In genomic region chr11:75652942-75653684, GRCm38 (mm10) we compare ENCODE assay signal across 8 mouse cellular contexts. TPM values are rescaled to one million over a fixed set of nuclear protein-coding genes. Genes with fewer than 3 reads are reported as not detected.
DNase-seq lines count a peak whose midpoint lies in the region; ATAC-seq and TF ChIP-seq lines count a peak whose summit lies in the region.

No protein-coding gene starts in this region.

- peak; percentile 26 for DNase-seq in retina, postnatal 1 day
- no peak for DNase-seq in retina, embryonic 14.5 days (ENCODE audit: low spot score)
- no peak for DNase-seq in liver, embryonic 14.5 days (ENCODE audit: low read depth in 3 of 3, low spot score in 3 of 3)
- no peak for DNase-seq in layer of hippocampus, postnatal 10 days (ENCODE audit: low spot score in 2 of 2)
- DNase-seq in gastrocnemius, postnatal 14 days, result no peak

- WGBS in embryonic facial prominence, embryonic 15.5 days, result 36% methylated on average over 14 of the region's 14 CpGs
- 30% methylated on average over 14 of the region's 14 CpGs for WGBS in hindbrain, embryonic 15.5 days
- 22% methylated on average over 14 of the region's 14 CpGs for WGBS in liver, embryonic 14.5 days (ENCODE audit: insufficient replicate concordance)
- 25% methylated on average over 14 of the region's 14 CpGs for WGBS in neural tube, embryonic 13.5 days

- TF ChIP-seq CTCF in liver, embryonic 14.5 days (IDR thresholded peaks at IDR 0.05; ENCODE audit: low read depth), result peak; percentile 37

- H3K4me1 ChIP-seq in embryonic facial prominence, embryonic 15.5 days, result peaks cover 73% of the 10 kb centered on the region
- H3K4me1 ChIP-seq in hindbrain, embryonic 15.5 days (replicated peaks), result peaks cover 57% of the 10 kb centered on the region
- H3K4me1 ChIP-seq in liver, embryonic 14.5 days (replicated peaks; ENCODE audit: control insufficient read depth in 2 of 2, insufficient read depth in 2 of 2, low read length in 1 of 2), result peaks cover 40 to 54% of the 10 kb centered on the region in 2 experiments
- H3K4me1 ChIP-seq in neural tube, embryonic 13.5 days (replicated peaks), result peaks cover 55% of the 10 kb centered on the region

- H3K27me3 ChIP-seq in embryonic facial prominence, embryonic 15.5 days, result no peaks in the 10 kb centered on the region
- peaks cover 24% of the 10 kb centered on the region for H3K27me3 ChIP-seq in hindbrain, embryonic 15.5 days
- no peaks in the 10 kb centered on the region for H3K27me3 ChIP-seq in liver, embryonic 14.5 days (ENCODE audit: control insufficient read depth, insufficient read depth, low read length)
- H3K27me3 ChIP-seq in neural tube, embryonic 13.5 days, result peaks cover 47% of the 10 kb centered on the region

- H3K9me3 ChIP-seq in embryonic facial prominence, embryonic 15.5 days (replicated peaks), result no peaks in the 10 kb centered on the region
- H3K9me3 ChIP-seq in hindbrain, embryonic 15.5 days, result no peaks in the 10 kb centered on the region
- H3K9me3 ChIP-seq in liver, embryonic 14.5 days (ENCODE audit: control insufficient read depth, low read length), result no peaks in the 10 kb centered on the region
- no peaks in the 10 kb centered on the region for H3K9me3 ChIP-seq in neural tube, embryonic 13.5 days

- H3K4me2 ChIP-seq in embryonic facial prominence, embryonic 15.5 days (replicated peaks), result peak overlapping the region; percentile 88
- H3K4me2 ChIP-seq in hindbrain, embryonic 15.5 days, result peak overlapping the region; percentile 94
- H3K4me2 ChIP-seq in liver, embryonic 14.5 days (ENCODE audit: low read depth), result peak overlapping the region; percentile 96
- peak overlapping the region; percentile 97 for H3K4me2 ChIP-seq in neural tube, embryonic 13.5 days

- no peak for ATAC-seq in embryonic facial prominence, embryonic 15.5 days (ENCODE audit: insufficient number of reproducible peaks, low FRiP score, low TSS enrichment, low read depth)
- no peak for ATAC-seq in hindbrain, embryonic 15.5 days (ENCODE audit: low FRiP score, low read depth)
- ATAC-seq in liver, embryonic 14.5 days (ENCODE audit: insufficient read depth), result no peak
- no peak for ATAC-seq in neural tube, embryonic 13.5 days (ENCODE audit: low read depth)

- H3K27ac ChIP-seq in embryonic facial prominence, embryonic 15.5 days (replicated peaks), result peak overlapping the region; percentile 90
- no peak overlapping the region for H3K27ac ChIP-seq in hindbrain, embryonic 15.5 days (replicated peaks)
- H3K27ac ChIP-seq in liver, embryonic 14.5 days, result peak overlapping the region; percentile 92
- H3K27ac ChIP-seq in neural tube, embryonic 13.5 days (replicated peaks), result 0 out of 2 replicates have a peak overlapping the region, but pooled peaks have one; percentile 33

- peak overlapping the region; percentile 55 for H3K4me3 ChIP-seq in embryonic facial prominence, embryonic 15.5 days (replicated peaks)
- peak overlapping the region; percentile 59; the same call in 1 of the 2 replicates for H3K4me3 ChIP-seq in hindbrain, embryonic 15.5 days
- peak overlapping the region; percentile 59 to 85 for H3K4me3 ChIP-seq in liver, embryonic 14.5 days (ENCODE audit: insufficient read depth in 1 of 2, low read depth in 2 of 2, low read length in 2 of 2)
- peak overlapping the region; percentile 46; the same call in 1 of the 2 replicates for H3K4me3 ChIP-seq in neural tube, embryonic 13.5 days

- H3K9ac ChIP-seq in embryonic facial prominence, embryonic 15.5 days, result peak overlapping the region; percentile 41; the same call in 1 of the 2 replicates
- H3K9ac ChIP-seq in hindbrain, embryonic 15.5 days, result no peak overlapping the region
- peak overlapping the region; percentile 35 for H3K9ac ChIP-seq in liver, embryonic 14.5 days (replicated peaks)
- H3K9ac ChIP-seq in neural tube, embryonic 13.5 days, result peak overlapping the region; percentile 68; the same call in 1 of the 2 replicates

- no peak for TF ChIP-seq EP300 in liver, embryonic 14.5 days (IDR thresholded peaks at IDR 0.05; ENCODE audit: low read depth)

- intact Hi-C loops in gastrocnemius, postnatal 14 days (cut with DNase I; ENCODE audit: low total_unique reads), result no loop called here

- H3K36me3 ChIP-seq in embryonic facial prominence, embryonic 15.5 days, result peaks cover 6% of the 10 kb centered on the region; the same call in 1 of the 2 replicates
- H3K36me3 ChIP-seq in hindbrain, embryonic 15.5 days, result no peaks in the 10 kb centered on the region
- H3K36me3 ChIP-seq in liver, embryonic 14.5 days (replicated peaks; ENCODE audit: control insufficient read depth, insufficient read depth, low read depth), result no peaks in the 10 kb centered on the region
- no peaks in the 10 kb centered on the region for H3K36me3 ChIP-seq in neural tube, embryonic 13.5 days

RNA-seq across cellular contexts. Expression of gene Myo1c, which starts 2.8 kb away (rescaled TPM):
- 56.1 and 65.3 TPM in 2 replicates for polyA plus RNA-seq in embryonic facial prominence, embryonic 15.5 days (2015; fragmentation: Nextera tagmentation; extraction: Ambion mirVana)
- polyA plus RNA-seq in hindbrain, embryonic 15.5 days (2015; fragmentation: Nextera tagmentation; extraction: Ambion mirVana), result 11.6 and 12.6 TPM in 2 replicates
- 12.8 and 14.4 TPM in 2 replicates for polyA plus RNA-seq in liver, embryonic 14.5 days (2012; rRNA removed)
- polyA plus RNA-seq in liver, embryonic 14.5 days (2014; fragmentation: Nextera tagmentation; extraction: Ambion mirVana), result 12.6 and 16.3 TPM in 2 replicates
- polyA plus RNA-seq in neural tube, embryonic 13.5 days (2015; fragmentation: Nextera tagmentation; extraction: Ambion mirVana), result 10.7 and 12.9 TPM in 2 replicates
- 10 to 100 TPM; 27.6 to 27.9 TPM for total RNA-seq in layer of hippocampus, postnatal 10 days (2021)
- total RNA-seq in gastrocnemius, postnatal 14 days (2021), result 10 to 100 TPM; 50.5 to 51.8 TPM

RNA-seq across cellular contexts. Expression of gene Inpp5k, which starts 22.3 kb away (rescaled TPM):
- 25.7 and 31.9 TPM in 2 replicates for polyA plus RNA-seq in embryonic facial prominence, embryonic 15.5 days (2015; fragmentation: Nextera tagmentation; extraction: Ambion mirVana)
- 38.8 and 39.1 TPM in 2 replicates for polyA plus RNA-seq in hindbrain, embryonic 15.5 days (2015; fragmentation: Nextera tagmentation; extraction: Ambion mirVana)
- polyA plus RNA-seq in liver, embryonic 14.5 days (2012; rRNA removed), result 10.8 and 13.0 TPM in 2 replicates
- 16.3 and 17.0 TPM in 2 replicates for polyA plus RNA-seq in liver, embryonic 14.5 days (2014; fragmentation: Nextera tagmentation; extraction: Ambion mirVana)
- 39.9 and 42.8 TPM in 2 replicates for polyA plus RNA-seq in neural tube, embryonic 13.5 days (2015; fragmentation: Nextera tagmentation; extraction: Ambion mirVana)
- 10 to 100 TPM; 47.4 to 49.7 TPM for total RNA-seq in layer of hippocampus, postnatal 10 days (2021)
- 10 to 100 TPM; 17.0 to 23.0 TPM for total RNA-seq in gastrocnemius, postnatal 14 days (2021)

RNA-seq across cellular contexts. Expression of gene Crk, which starts 25.9 kb away (rescaled TPM):
- polyA plus RNA-seq in embryonic facial prominence, embryonic 15.5 days (2015; fragmentation: Nextera tagmentation; extraction: Ambion mirVana), result 105 and 112 TPM in 2 replicates
- polyA plus RNA-seq in hindbrain, embryonic 15.5 days (2015; fragmentation: Nextera tagmentation; extraction: Ambion mirVana), result 109 TPM in 2 replicates
- 15.0 and 20.1 TPM in 2 replicates for polyA plus RNA-seq in liver, embryonic 14.5 days (2012; rRNA removed)
- polyA plus RNA-seq in liver, embryonic 14.5 days (2014; fragmentation: Nextera tagmentation; extraction: Ambion mirVana), result 24.5 and 27.7 TPM in 2 replicates
- 120 and 133 TPM in 2 replicates for polyA plus RNA-seq in neural tube, embryonic 13.5 days (2015; fragmentation: Nextera tagmentation; extraction: Ambion mirVana)
- total RNA-seq in layer of hippocampus, postnatal 10 days (2021), result 100 to 1,000 TPM; 127 to 129 TPM
- total RNA-seq in gastrocnemius, postnatal 14 days (2021), result 10 to 100 TPM; 44.6 to 45.4 TPM
